Comparison of ENCODE assay signal across 28 mouse cellular contexts in genomic region chr8:127491963-127492362, GRCm38 (mm10).
DNase-seq lines count a peak whose midpoint lies in the region; ATAC-seq and TF ChIP-seq lines count a peak whose summit lies in the region.
"Had no signal": no experiment of that assay in that cellular context is flagged by ENCODE, and none has a peak within 500 bp of the region (broad histone marks: within the 10 kb centered on the region; RNA-seq: fewer than 3 reads in every experiment).

No protein-coding gene starts in this region.

- TF ChIP-seq POLR2A in brain, embryonic 14.5 days (IDR thresholded peaks at IDR 0.05; ENCODE audit: borderline replicate concordance, extremely low read depth, insufficient read depth, insufficient read length, poor library complexity, severe bottlenecking): no peak

- H3K9me3 ChIP-seq in forebrain, embryonic 15.5 days: no peaks in the 10 kb centered on the region
- no peaks in the 10 kb centered on the region for H3K9me3 ChIP-seq in forebrain, embryonic 12.5 days
- H3K9me3 ChIP-seq in hindbrain, embryonic 11.5 days (ENCODE audit: control insufficient read depth, low read length): no peaks in the 10 kb centered on the region
- no peaks in the 10 kb centered on the region for H3K9me3 ChIP-seq in hindbrain, embryonic 16.5 days (ENCODE audit: control insufficient read depth, low read length)
- H3K9me3 ChIP-seq: embryonic facial prominence, embryonic 12.5 days; embryonic facial prominence, embryonic 15.5 days; heart, embryonic 12.5 days; heart, embryonic 15.5 days; hindbrain, embryonic 13.5 days had no signal

- WGBS in forebrain, embryonic 15.5 days: 47% methylated on average over 6 of the region's 6 CpGs
- 53% methylated on average over 6 of the region's 6 CpGs for WGBS in forebrain, embryonic 12.5 days
- 40% methylated on average over 6 of the region's 6 CpGs for WGBS in hindbrain, embryonic 11.5 days
- 46% methylated on average over 6 of the region's 6 CpGs for WGBS in hindbrain, embryonic 16.5 days

- 0 out of 2 replicates have a peak, but pooled peaks have one; percentile 32 for ATAC-seq in forebrain, embryonic 15.5 days (replicated peaks)
- ATAC-seq in forebrain, embryonic 12.5 days (ENCODE audit: low FRiP score): no peak
- ATAC-seq in hindbrain, embryonic 11.5 days (ENCODE audit: low FRiP score): 0 out of 2 replicates have a peak, but pooled peaks have one; percentile 22
- ATAC-seq in hindbrain, embryonic 16.5 days: no peak
- ATAC-seq: activated CD4-positive, CD25-positive, alpha-beta regulatory T cell, adult 4 months; hindbrain, postnatal 0 days; inflammation-experienced regulatory T-cells, adult 6 months had no signal

- H3K4me1 ChIP-seq in forebrain, embryonic 15.5 days: peaks cover 10% of the 10 kb centered on the region; the same call in 1 of the 2 replicates
- peaks cover 12% of the 10 kb centered on the region; the same call in 1 of the 2 replicates for H3K4me1 ChIP-seq in forebrain, embryonic 12.5 days
- no peaks in the 10 kb centered on the region for H3K4me1 ChIP-seq in hindbrain, embryonic 11.5 days (replicated peaks; ENCODE audit: control insufficient read depth, insufficient read depth, low read length)
- no peaks in the 10 kb centered on the region; the same call in 1 of the 2 replicates for H3K4me1 ChIP-seq in hindbrain, embryonic 16.5 days (ENCODE audit: control insufficient read depth, insufficient read depth, low read depth, low read length)
- H3K4me1 ChIP-seq: embryonic facial prominence, embryonic 15.5 days; heart, embryonic 12.5 days had no signal

- no peaks in the 10 kb centered on the region for H3K27me3 ChIP-seq in forebrain, embryonic 15.5 days
- no peaks in the 10 kb centered on the region for H3K27me3 ChIP-seq in forebrain, embryonic 12.5 days
- H3K27me3 ChIP-seq in hindbrain, embryonic 11.5 days (ENCODE audit: control insufficient read depth, insufficient read depth, low read length): no peaks in the 10 kb centered on the region
- H3K27me3 ChIP-seq in hindbrain, embryonic 16.5 days (replicated peaks; ENCODE audit: control insufficient read depth, insufficient read depth, low read length): no peaks in the 10 kb centered on the region
- H3K27me3 ChIP-seq: embryonic facial prominence, embryonic 12.5 days; embryonic facial prominence, embryonic 15.5 days; heart, embryonic 12.5 days; heart, embryonic 15.5 days; hindbrain, embryonic 13.5 days had no signal

- H3K9ac ChIP-seq in forebrain, embryonic 15.5 days (replicated peaks): no peak overlapping the region
- no peak overlapping the region for H3K9ac ChIP-seq in forebrain, embryonic 12.5 days
- H3K9ac ChIP-seq in hindbrain, embryonic 11.5 days (ENCODE audit: low read depth, low read length): no peak overlapping the region
- H3K9ac ChIP-seq in hindbrain, embryonic 16.5 days (ENCODE audit: low read depth, low read length): no peak overlapping the region
- H3K9ac ChIP-seq: embryonic facial prominence, embryonic 12.5 days; embryonic facial prominence, embryonic 15.5 days; heart, embryonic 12.5 days; heart, embryonic 15.5 days; hindbrain, embryonic 13.5 days had no signal

- no peak overlapping the region for H3K4me2 ChIP-seq in forebrain, embryonic 15.5 days (replicated peaks)
- H3K4me2 ChIP-seq in forebrain, embryonic 12.5 days: no peak overlapping the region
- no peak overlapping the region for H3K4me2 ChIP-seq in hindbrain, embryonic 11.5 days (replicated peaks; ENCODE audit: low read depth, low read length)
- no peak overlapping the region for H3K4me2 ChIP-seq in hindbrain, embryonic 16.5 days (ENCODE audit: low read length)
- H3K4me2 ChIP-seq: embryonic facial prominence, embryonic 12.5 days; embryonic facial prominence, embryonic 15.5 days; heart, embryonic 12.5 days; heart, embryonic 15.5 days; hindbrain, embryonic 13.5 days had no signal

- DNase-seq in embryo, embryonic 11 days: peak; percentile 12
- no peak for DNase-seq in embryo, embryonic 10.5 days (ENCODE audit: low spot score)
- no peak for DNase-seq in hindbrain, embryonic 11.5 days (ENCODE audit: low spot score)
- peak; percentile 56 for DNase-seq in brain, embryonic 14.5 days (ENCODE audit: low read depth)
- DNase-seq in cerebellum, adult 9-11 months: no peak
- DNase-seq: adrenal gland, adult 8-10 months; adrenal gland, postnatal 25 days; cerebellum, adult 11 months; cerebellum, adult 2 months; cerebellum, postnatal 10 days; cerebellum, postnatal 36 days; gastrocnemius, postnatal 10 days; gastrocnemius, postnatal 36 days; heart, postnatal 10 days; heart, postnatal 36 days; kidney, adult 18-20 months; kidney, adult 9 months had no signal

- H3K4me3 ChIP-seq in forebrain, embryonic 15.5 days: no peak overlapping the region
- no peak overlapping the region for H3K4me3 ChIP-seq in forebrain, embryonic 12.5 days (replicated peaks)
- H3K4me3 ChIP-seq in hindbrain, embryonic 11.5 days (ENCODE audit: low read depth, low read length): no peak overlapping the region
- no peak overlapping the region for H3K4me3 ChIP-seq in hindbrain, embryonic 16.5 days (ENCODE audit: low read length)
- H3K4me3 ChIP-seq: embryonic facial prominence, embryonic 12.5 days; embryonic facial prominence, embryonic 15.5 days; heart, embryonic 12.5 days; heart, embryonic 15.5 days; hindbrain, embryonic 13.5 days had no signal

- H3K36me3 ChIP-seq in forebrain, embryonic 15.5 days: no peaks in the 10 kb centered on the region
- no peaks in the 10 kb centered on the region for H3K36me3 ChIP-seq in forebrain, embryonic 12.5 days (replicated peaks)
- no peaks in the 10 kb centered on the region for H3K36me3 ChIP-seq in hindbrain, embryonic 11.5 days (ENCODE audit: control insufficient read depth, insufficient read depth, low read length)
- H3K36me3 ChIP-seq in hindbrain, embryonic 16.5 days (ENCODE audit: control insufficient read depth, insufficient read depth, low read length): no peaks in the 10 kb centered on the region
- H3K36me3 ChIP-seq: embryonic facial prominence, embryonic 12.5 days; embryonic facial prominence, embryonic 15.5 days; heart, embryonic 12.5 days; heart, embryonic 15.5 days; hindbrain, embryonic 13.5 days had no signal

- peak overlapping the region; percentile 76 for H3K27ac ChIP-seq in forebrain, embryonic 15.5 days (replicated peaks)
- H3K27ac ChIP-seq in forebrain, embryonic 12.5 days: no peak overlapping the region
- no peak overlapping the region for H3K27ac ChIP-seq in hindbrain, embryonic 11.5 days (ENCODE audit: low read depth, low read length)
- no peak overlapping the region for H3K27ac ChIP-seq in hindbrain, embryonic 16.5 days (ENCODE audit: low read depth, low read length)
- H3K27ac ChIP-seq: embryonic facial prominence, embryonic 12.5 days; embryonic facial prominence, embryonic 15.5 days; heart, embryonic 15.5 days; hindbrain, embryonic 13.5 days; hindbrain, postnatal 0 days had no signal

- no peak for TF ChIP-seq CTCF in brain, embryonic 14.5 days (IDR thresholded peaks at IDR 0.05; ENCODE audit: borderline replicate concordance, extremely low read depth, insufficient read depth, insufficient read length)

Comparison
In these comparisons a context has a peak if more than half of its experiments do, and no peak if none do; other contexts are left out.
1. DNase-seq: peak in embryo, embryonic 11 days (single experiment) and brain, embryonic 14.5 days (single experiment); none in embryo, embryonic 10.5 days (single experiment), hindbrain, embryonic 11.5 days (single experiment) and cerebellum, adult 9-11 months (single experiment).
2. ATAC-seq: peak in forebrain, embryonic 15.5 days (single experiment) and hindbrain, embryonic 11.5 days (single experiment); none in forebrain, embryonic 12.5 days (single experiment) and hindbrain, embryonic 16.5 days (single experiment).